Mouse (Mus musculus) right cerebral cortex, adult 2 months (tissue): Measurements from ENCODE around the gene Tgfb1.
A peak's percentile ranks its signal among the peaks of the same experiment; 100 is the strongest.
"Not testable (repeated sequence)": the region's sequence is repeated elsewhere in the genome, so short reads cannot be mapped to it uniquely, and the experiment has no call there.

Experiments used
- DNase-seq, 2 experiments: peaks; one replicate each; pipeline ENCODE4 v3.0.0; 2021 to 2022; ENCODE audit warnings: low spot score in 2 of 2

Tgfb1 gene

DNA sequence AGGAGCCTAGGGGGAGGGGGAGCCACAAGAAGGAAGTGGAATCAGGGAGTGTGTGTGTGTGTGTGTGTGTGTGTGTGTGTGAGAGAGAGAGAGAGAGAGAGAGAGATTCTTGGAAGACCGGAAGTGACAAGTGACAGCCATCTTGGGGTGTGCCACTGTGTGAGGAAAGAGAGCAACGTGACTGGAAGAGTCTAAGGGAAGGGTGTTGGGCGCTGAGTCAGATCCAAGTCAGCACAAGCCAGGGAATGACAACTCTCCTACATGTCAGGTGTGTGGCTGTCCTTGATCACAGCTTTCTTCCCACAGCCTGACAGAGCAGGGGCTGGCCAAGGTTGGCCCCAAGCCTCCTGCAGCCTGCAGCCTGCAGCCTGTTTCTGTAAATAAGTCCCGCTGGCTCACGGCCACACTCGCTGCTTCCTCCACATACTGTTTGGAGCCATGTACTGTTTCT, 19.0 kb downstream of the Tgfb1 start:
- peak; percentile 64 to 69 for DNase-seq

GRCm38 (mm10) chr7:25706578-25707170, 19.9 kb downstream of the Tgfb1 start:
- no peak for DNase-seq

- DNase-seq, result no peak
Observed at GRCm38 (mm10) chr7:25707581-25708292, 20.9 kb downstream of the Tgfb1 start.

GRCm38 (mm10) chr7:25709961-25710360, 23.2 kb downstream of the Tgfb1 start:
- DNase-seq, result no peak

GRCm38 (mm10) chr7:25710519-25711130, 23.8 kb downstream of the Tgfb1 start:
- DNase-seq, result peak; percentile 74

GRCm38 (mm10) chr7:25711165-25711564, 24.4 kb downstream of the Tgfb1 start:
- no peak for DNase-seq

GRCm38 (mm10) chr7:25711731-25712197, 25.0 kb downstream of the Tgfb1 start:
- peak; percentile 55 to 62 for DNase-seq

DNA sequence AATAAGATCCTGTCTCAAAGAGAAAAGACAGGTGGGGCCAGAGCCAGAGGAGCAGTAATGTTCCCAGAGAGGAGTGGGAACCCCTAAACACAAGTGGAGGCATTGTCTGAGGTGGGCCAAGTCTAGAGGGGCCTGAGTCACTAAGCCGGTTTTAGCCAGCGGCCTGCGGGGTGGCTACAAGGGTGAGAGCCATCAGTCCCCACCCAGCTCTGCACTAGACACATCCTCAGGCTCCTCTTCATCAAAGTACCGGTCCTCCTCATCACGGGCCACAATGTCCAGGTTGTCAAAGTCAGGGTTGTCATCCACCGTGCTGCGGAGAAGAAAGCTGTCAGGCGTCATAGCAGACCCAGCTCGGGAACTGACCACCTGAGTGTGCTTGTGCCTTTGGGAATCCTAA, 26.0 kb downstream of the Tgfb1 start:
- no peak for DNase-seq

DNA sequence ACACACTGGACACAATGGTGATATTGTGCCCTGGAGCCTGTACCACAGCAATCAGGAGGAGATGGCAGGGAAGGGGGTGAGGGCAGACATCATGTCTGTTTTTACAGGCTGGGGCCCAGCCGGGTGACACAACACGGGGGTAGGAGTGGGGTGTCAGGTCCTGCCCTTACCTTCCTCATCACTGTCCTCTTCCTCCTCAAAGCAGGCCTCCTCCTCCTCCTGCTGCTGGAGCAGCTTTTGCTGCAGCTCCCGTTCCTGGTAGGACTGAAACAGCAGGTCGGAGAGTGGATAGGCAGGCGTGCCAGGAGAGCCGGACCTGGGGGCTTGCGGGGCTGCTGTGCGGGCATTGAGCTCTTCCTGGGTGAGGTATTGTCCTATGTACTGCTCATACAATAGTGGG, 27.8 kb downstream of the Tgfb1 start:
- DNase-seq, result no peak

GRCm38 (mm10) chr7:25715731-25716271, 29.0 kb downstream of the Tgfb1 start:
- no peak for DNase-seq

GRCm38 (mm10) chr7:25717478-25717877, 30.7 kb downstream of the Tgfb1 start:
- no peak for DNase-seq

DNA sequence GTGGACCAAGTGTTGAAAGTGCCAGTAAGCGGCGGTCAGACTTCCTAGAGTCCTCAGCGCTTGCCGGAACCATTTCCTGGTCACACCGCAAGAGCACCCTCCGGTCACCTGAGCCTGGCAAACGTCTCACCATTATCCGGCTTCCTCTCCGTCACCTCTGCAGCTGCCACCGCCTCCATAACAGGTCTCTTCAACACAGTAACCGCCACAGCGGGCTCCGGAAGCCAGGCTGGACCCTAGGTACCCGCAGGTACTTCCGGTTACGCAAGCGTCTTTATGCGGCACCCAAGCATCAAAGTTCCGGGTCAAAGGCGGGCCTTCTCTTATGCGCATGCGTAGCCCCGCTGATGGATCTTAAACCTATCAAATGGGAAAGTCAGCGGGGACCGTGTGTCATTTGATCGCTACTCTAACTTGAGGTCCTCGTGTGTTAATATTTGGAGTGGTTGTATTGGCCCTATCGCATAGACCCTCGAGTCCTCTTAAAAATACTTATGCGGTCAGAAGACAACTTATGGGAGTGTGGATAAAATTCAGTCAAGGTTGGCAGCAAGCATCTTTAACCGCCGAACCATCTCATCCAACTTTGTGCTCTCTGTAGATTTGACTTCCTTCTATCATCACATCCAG, 32.1 kb downstream of the Tgfb1 start, which contains the start of gene Ccdc97:
TSS of gene Ccdc97 (minus strand) at position 301 of the 630 bp plus-strand sequence.
- peak; percentile 96 to 97 for DNase-seq

DNA sequence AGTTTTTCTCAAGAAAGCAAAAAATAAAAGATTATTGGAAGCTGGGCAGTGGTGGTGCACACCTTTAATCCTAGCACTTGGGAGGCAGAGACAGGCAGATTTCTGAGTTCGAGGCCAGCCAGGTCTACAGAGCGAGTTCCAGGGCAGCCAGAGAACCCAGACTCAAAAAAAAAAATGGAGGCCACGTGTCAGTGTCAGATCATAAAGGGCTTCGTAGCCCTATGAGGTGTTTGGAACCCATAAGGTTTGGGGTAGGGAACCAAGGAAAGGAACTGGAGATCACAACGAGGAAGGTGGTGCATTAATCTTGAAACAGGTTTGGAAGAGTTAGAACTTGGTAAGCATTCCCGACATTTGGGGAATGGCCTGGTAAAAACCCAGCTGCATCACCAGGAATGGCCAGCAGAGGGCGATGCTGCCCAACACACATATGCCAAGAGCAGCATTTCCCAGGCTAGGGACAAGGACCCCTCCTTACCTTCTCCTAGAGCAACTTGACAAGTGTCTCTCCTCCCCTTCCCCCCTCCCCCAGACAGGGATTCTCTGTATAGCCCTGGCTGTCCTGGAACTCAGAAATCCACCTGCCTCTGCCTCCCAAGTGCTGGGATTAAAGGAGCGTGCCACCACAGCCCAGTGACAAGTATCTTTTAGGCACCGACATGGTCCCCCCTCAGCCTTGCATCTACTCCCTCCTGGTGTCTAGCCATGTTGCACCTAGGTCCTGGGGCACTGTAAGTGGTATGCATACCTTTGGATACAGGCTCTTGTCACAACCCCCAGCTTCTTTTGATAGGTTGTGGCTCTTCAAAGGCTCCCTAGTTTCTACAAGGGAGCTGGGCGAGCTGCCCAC, 33.2 kb downstream of the Tgfb1 start:
- peak; percentile 85 to 88 for DNase-seq

- no peak for DNase-seq
Observed at GRCm38 (mm10) chr7:25720760-25721159, 34.0 kb downstream of the Tgfb1 start.

DNA sequence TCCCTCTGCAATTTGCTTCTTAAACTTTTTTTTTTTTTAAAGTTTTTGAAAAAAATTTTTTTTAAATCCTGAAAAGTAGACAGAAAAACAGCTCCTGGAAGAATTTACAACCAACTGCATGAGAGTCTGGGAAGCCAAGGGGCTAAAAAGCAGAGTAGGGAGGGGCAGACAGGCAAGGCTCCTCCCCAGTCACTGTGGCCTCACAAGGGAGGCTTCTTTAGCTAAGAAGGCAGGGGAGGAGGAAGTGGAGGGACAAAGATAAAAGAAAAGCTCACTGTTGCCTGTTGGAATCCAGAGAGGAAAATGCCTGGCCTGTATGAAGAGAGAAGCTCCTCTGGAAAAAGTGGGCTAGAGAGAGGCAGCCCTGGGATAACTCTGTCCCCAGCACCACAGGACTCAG, 35.0 kb downstream of the Tgfb1 start:
- DNase-seq, result not testable (repeated sequence)

DNA sequence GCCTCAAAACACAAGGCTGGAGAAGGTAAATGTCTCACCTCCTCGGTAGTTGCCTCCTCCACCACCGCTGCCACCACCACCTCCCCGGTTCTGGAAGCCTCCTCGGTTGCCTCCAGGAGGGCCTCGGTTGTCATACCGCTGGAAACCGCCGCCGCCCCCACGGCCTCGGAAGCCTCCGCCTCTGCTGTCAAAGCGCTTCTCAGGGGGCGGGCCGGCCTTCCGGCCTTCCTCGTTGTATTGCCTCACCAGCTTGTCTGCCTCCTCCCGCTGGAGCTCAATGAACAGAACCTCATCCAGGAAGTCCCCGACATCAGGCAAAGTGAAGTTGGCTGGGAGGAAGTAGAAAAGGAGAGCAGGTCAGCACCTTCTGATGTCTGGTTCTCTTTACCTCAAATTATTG, 39.1 kb downstream of the Tgfb1 start:
- DNase-seq, result no peak

DNA sequence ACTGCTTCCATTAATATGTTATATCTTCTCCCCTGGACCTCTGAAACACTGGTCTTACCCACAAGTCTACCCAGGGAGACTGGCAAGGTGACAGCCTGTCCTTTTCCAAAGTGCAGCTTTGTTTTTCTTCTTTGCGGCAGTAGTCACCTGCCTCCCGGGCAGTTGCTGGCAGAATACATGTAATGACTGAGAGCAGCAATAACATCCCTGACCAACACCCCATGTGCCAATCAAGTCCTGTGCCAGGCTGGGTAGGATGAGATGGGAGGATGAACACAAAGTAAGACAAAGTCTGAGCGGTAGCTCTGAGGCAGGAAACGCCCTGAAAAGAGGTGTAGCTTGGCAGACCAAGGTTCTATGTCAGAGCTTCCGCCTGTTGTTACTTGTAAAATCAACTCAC, 41.0 kb downstream of the Tgfb1 start:
- no peak for DNase-seq

GRCm38 (mm10) chr7:25729396-25729795, 42.6 kb downstream of the Tgfb1 start:
- DNase-seq, result no peak

DNA sequence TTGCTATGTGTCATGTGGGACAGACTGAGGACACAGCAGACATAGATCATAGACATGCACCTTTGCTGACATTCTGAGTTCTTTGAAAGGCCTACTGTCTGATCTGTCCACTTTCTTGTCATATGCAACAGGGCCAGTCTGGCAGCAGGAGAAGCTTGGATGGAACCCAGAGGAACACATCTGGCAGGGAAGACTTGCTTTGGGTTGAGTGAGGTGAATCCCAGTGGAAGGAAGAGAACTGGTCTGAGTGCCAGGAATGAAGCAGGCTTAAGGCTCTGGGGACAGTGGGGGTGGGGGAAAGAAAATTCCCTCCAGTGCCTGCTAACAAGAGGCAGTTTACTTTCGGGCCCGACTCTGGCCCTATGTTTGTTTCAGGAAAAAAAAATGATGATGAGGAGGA, 43.1 kb downstream of the Tgfb1 start:
- no peak for DNase-seq

DNA sequence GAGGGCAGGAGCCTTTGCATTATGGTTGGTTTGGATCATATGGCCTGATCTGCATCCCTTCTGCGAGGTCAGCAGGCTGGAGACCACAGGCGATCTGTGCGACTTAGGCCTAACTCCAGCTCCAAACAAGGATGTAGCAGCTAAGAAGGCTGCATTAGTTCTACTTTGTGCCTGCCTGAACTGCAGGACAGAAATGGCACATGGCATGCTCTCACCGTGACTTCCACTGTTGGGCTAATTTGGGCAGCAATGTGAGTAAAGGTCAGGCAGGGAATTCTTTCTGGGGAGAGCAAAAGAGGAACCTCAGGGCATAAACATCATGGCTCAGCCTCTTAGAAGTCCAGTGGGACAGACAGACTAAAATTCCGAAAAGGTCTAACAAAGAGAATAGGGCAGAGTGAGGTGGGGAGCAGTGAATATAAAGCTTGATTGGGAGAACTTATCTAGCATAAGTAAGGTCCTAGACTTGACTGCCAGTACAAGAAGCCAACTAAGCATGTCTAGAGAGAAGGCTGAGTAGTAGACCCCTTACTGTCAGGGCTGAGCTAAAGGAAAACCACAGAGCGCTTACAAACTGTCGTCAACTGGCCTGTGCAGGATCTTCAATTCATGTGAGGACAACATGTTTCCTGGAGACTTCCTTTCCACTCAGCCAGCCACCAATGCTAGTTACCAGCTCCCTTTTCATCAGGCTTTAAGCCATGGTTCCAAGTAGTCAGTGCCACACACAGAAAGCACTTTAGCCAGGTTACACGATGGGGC, 44.7 kb downstream of the Tgfb1 start:
- DNase-seq, result no peak
